Mouse (Mus musculus): ENCODE results near the gene Stpg3. TPM values are rescaled to one million over a fixed set of nuclear protein-coding genes. Genes with fewer than 3 reads are reported as not detected.

Stpg3 gene
- total RNA-seq, 2 experiments from 2014 or later: not detected

GRCm38 (mm10) chr2:25178285-25178972 is 36.0 kb downstream of the Stpg3 start:
- no peak for DNase-seq

GRCm38 (mm10) chr2:25177685-25178084 is 36.8 kb downstream of the Stpg3 start:
- DNase-seq: no peak

GRCm38 (mm10) chr2:25177076-25177475 is 37.4 kb downstream of the Stpg3 start:
- DNase-seq: no peak

GRCm38 (mm10) chr2:25176573-25176972 is 37.9 kb downstream of the Stpg3 start:
- DNase-seq: no peak

GRCm38 (mm10) chr2:25175690-25176078 is 38.8 kb downstream of the Stpg3 start:
- DNase-seq: no peak

GRCm38 (mm10) chr2:25174866-25175689 is 39.4 kb downstream of the Stpg3 start:
- DNase-seq: no peak

- DNase-seq: no peak
These were observed 40.6 kb downstream of the Stpg3 start for GRCm38 (mm10) chr2:25173821-25174220.

GRCm38 (mm10) chr2:25172629-25173028 is 41.8 kb downstream of the Stpg3 start:
- DNase-seq: no peak

- DNase-seq: peak in 1 of 2 experiments; percentile 67
These were observed 42.7 kb downstream of the Stpg3 start for GRCm38 (mm10) chr2:25171769-25172153.

- DNase-seq: no peak
These were observed 43.2 kb downstream of the Stpg3 start for GRCm38 (mm10) chr2:25171101-25171768.

GRCm38 (mm10) chr2:25170326-25171100 is 43.9 kb downstream of the Stpg3 start:
- no peak for DNase-seq

- DNase-seq: no peak
These were observed 44.7 kb downstream of the Stpg3 start for GRCm38 (mm10) chr2:25169778-25170177.

- DNase-seq: no peak
These were observed 45.8 kb downstream of the Stpg3 start for GRCm38 (mm10) chr2:25168665-25168978.

GRCm38 (mm10) chr2:25167919-25168664 is 46.3 kb downstream of the Stpg3 start:
- DNase-seq: no peak

- no peak for DNase-seq
These were observed 47.0 kb downstream of the Stpg3 start for GRCm38 (mm10) chr2:25167481-25167880.

Other genes with a start within 250 kb of the Stpg3 start
- 10 to 100 TPM; 78.2 to 92.1 TPM for gene Mrpl41, start 239.5 kb downstream of the Stpg3 start, total RNA-seq (2021)
- gene Pnpla7, start 238.6 kb downstream of the Stpg3 start, total RNA-seq (2021): 10 to 100 TPM; 23.3 to 33.3 TPM
- gene Nsmf, start 160.3 kb downstream of the Stpg3 start, total RNA-seq (2021): 100 to 1,000 TPM; 948 to 958 TPM
- gene Entpd8, start 134.3 kb downstream of the Stpg3 start, total RNA-seq (2021): not detected
- gene Noxa1, start 119.5 kb downstream of the Stpg3 start, total RNA-seq (2021): not detected
- 10 to 100 TPM; 21.3 to 21.5 TPM for gene Nrarp, start 33.9 kb downstream of the Stpg3 start, total RNA-seq (2021)
- 1 to 10 TPM; 1.3 to 1.8 TPM for gene Tor4a, start 17.8 kb downstream of the Stpg3 start, total RNA-seq (2021)
- 10 to 100 TPM; 55.1 to 58.1 TPM for gene Nelfb, start 3.1 kb downstream of the Stpg3 start, total RNA-seq (2021)
- not detected for gene Fam166a, start 4.1 kb upstream of the Stpg3 start, total RNA-seq (2021)
- 100 to 1,000 TPM; 309 to 323 TPM for gene Tubb4b, start 10.1 kb upstream of the Stpg3 start, total RNA-seq (2021)
- not detected for gene Slc34a3, start 19.7 kb upstream of the Stpg3 start, total RNA-seq (2021)
- gene Rnf224, start 22.1 kb upstream of the Stpg3 start, total RNA-seq (2021): not detected
- gene Rnf208, start 27.6 kb upstream of the Stpg3 start, total RNA-seq (2021): 100 to 1,000 TPM; 223 to 232 TPM
- gene Cysrt1, start 27.8 kb upstream of the Stpg3 start, total RNA-seq (2021): not detected
- 1 to 10 TPM; 2.2 to 4.4 TPM for gene AL732309.1, start 32.2 kb upstream of the Stpg3 start, total RNA-seq (2021)
- gene Tmem203, start 40.8 kb upstream of the Stpg3 start, total RNA-seq (2021): 10 to 100 TPM; 35.5 to 40.4 TPM
- 10 to 100 TPM; 19.4 to 23.1 TPM for gene Tprn, start 48.0 kb upstream of the Stpg3 start, total RNA-seq (2021)
- 10 to 100 TPM; 65.0 to 69.4 TPM for gene Ssna1, start 57.8 kb upstream of the Stpg3 start, total RNA-seq (2021)
- 10 to 100 TPM; 83.0 to 83.3 TPM for gene Anapc2, start 57.8 kb upstream of the Stpg3 start, total RNA-seq (2021)
- not detected for gene Tmem210, start 73.5 kb upstream of the Stpg3 start, total RNA-seq (2021)
- gene Lrrc26, start 75.3 kb upstream of the Stpg3 start, total RNA-seq (2021): not detected
- gene Grin1, start 104.5 kb upstream of the Stpg3 start, total RNA-seq (2021): 100 to 1,000 TPM; 420 to 431 TPM
- gene Man1b1, start 117.7 kb upstream of the Stpg3 start, total RNA-seq (2021): 10 to 100 TPM; 50.6 to 52.3 TPM
- 10 to 100 TPM; 26.1 to 38.4 TPM for gene Dpp7, start 141.7 kb upstream of the Stpg3 start, total RNA-seq (2021)
- 10 to 100 TPM; 10.8 to 13.8 TPM for gene Uap1l1, start 151.0 kb upstream of the Stpg3 start, total RNA-seq (2021)
- 1 to 10 TPM; 3.7 to 4.6 TPM for gene Sapcd2, start 157.7 kb upstream of the Stpg3 start, total RNA-seq (2021)
- gene Entpd2, start 181.2 kb upstream of the Stpg3 start, total RNA-seq (2021): 10 to 100 TPM; 14.9 to 16.1 TPM
- gene Npdc1, start 184.7 kb upstream of the Stpg3 start, total RNA-seq (2021): 100 to 1,000 TPM; 422 to 431 TPM
- under 1 TPM; 0.87 to 0.94 TPM for gene Fut7, start 208.6 kb upstream of the Stpg3 start, total RNA-seq (2021)
- 100 to 1,000 TPM; 147 to 167 TPM for gene Abca2, start 214.1 kb upstream of the Stpg3 start, total RNA-seq (2021)
- gene Clic3, start 242.2 kb upstream of the Stpg3 start, total RNA-seq (2021): under 1 TPM in 1 of 2 experiments, not detected in 1; 0.66 TPM
- 10 to 100 TPM; 46.2 to 62.8 TPM for gene Paxx, start 246.5 kb upstream of the Stpg3 start, total RNA-seq (2021)

Measured in layer of hippocampus, postnatal 36 days (tissue).